Mouse (Mus musculus) lung, postnatal 0 days (tissue): ENCODE measurements around the gene Dnm3. TPM values are rescaled to one million over a fixed set of nuclear protein-coding genes. Genes with fewer than 3 reads are reported as not detected.

Experiments
- ATAC-seq: fragments of 200-750 bp; cut with Nextera tagmentation; 2 replicates; pipeline ENCODE4 v1.8.0; 2017; ENCODE audit warnings: moderate library complexity
- DNase-seq: peaks from one replicate; pipeline ENCODE4 v3.0.0-alpha.2; 2016; ENCODE audit warnings: low spot score
- H3K27ac ChIP-seq: fragments of 300-500 bp; sonication (generic); 2 replicates; pipeline ENCODE4 v1.5.1; 2014; ENCODE audit warnings: antibody characterized with exemption, mild to moderate bottlenecking, low read length, mixed read lengths
- H3K27me3 ChIP-seq: fragments of 300-500 bp; sonication (generic); replicated peaks from 2 replicates; pipeline ENCODE4 v1.6.1; 2014; ENCODE audit warnings: low read length, mixed read lengths; ENCODE audit not compliant: insufficient read depth
- H3K36me3 ChIP-seq: fragments of 300-500 bp; sonication (generic); 2 replicates; pipeline ENCODE4 v1.6.1; 2014; ENCODE audit warnings: low read length, mixed read lengths; ENCODE audit not compliant: insufficient read depth
- H3K4me1 ChIP-seq: fragments of 300-500 bp; sonication (generic); 2 replicates; pipeline ENCODE4 v1.6.1; 2014; ENCODE audit warnings: antibody characterized with exemption, low read depth, low read length, mixed read lengths; ENCODE audit not compliant: insufficient read depth
- H3K4me2 ChIP-seq: fragments of 300-500 bp; sonication (generic); replicated peaks from 2 replicates; pipeline ENCODE4 v1.6.1; 2014; ENCODE audit warnings: low read depth, mild to moderate bottlenecking, low read length, moderate library complexity, mixed read lengths
- H3K4me3 ChIP-seq: fragments of 300-500 bp; sonication (generic); 2 replicates; pipeline ENCODE4 v1.5.1; 2014; ENCODE audit warnings: low read depth, low read length
- H3K9ac ChIP-seq: fragments of 300-500 bp; sonication (generic); replicated peaks from 2 replicates; pipeline ENCODE4 v1.6.1; 2014; ENCODE audit warnings: low read depth, mild to moderate bottlenecking
- H3K9me3 ChIP-seq: fragments of 300-500 bp; sonication (generic); 2 replicates; pipeline ENCODE4 v1.6.1; 2016; ENCODE audit warnings: low read length, mixed read lengths
- CTCF ChIP-seq: IDR thresholded peaks from 2 replicates; pipeline ENCODE4 v1.5.1; 2016; ENCODE audit warnings: antibody characterized with exemption, mild to moderate bottlenecking
- EP300 ChIP-seq: IDR thresholded peaks from 2 replicates; pipeline ENCODE4 v1.6.1; 2016; ENCODE audit warnings: antibody characterized with exemption, mild to moderate bottlenecking, control low read depth
- WGBS: fragments of 180-500 bp; shearing (Covaris S2); extraction: QIAGEN DNeasy Blood & Tissue Kit; methylation state at CpG from one replicate; pipeline ENCODE4 v1.1.7; 2014; 5-methylcytosine and 5-hydroxymethylcytosine counted together
- polyA plus RNA-seq: library from polyadenylated mRNA; unstranded; fragments of >200 nt; fragmentation: Nextera tagmentation; extraction: Ambion mirVana; gene quantifications from 2 replicates; pipeline ENCODE4 v1.2.1, GENCODE M21; 2015

Gene Dnm3
- polyA plus RNA-seq, 1 experiment from 2014 or later = 3.4 TPM

- WGBS = 61% methylated on average over 7 of the region's 7 CpGs
- ATAC-seq = peak; percentile 52
- no peak for TF ChIP-seq CTCF
- no peak for TF ChIP-seq EP300
Observed at GRCm38 (mm10) chr1:162162677-162163076, 315.2 kb downstream of the Dnm3 start.

GRCm38 (mm10) chr1:162162249-162162648 lies 315.6 kb downstream of the Dnm3 start:
- Histone ChIP-seq H3K36me3 (no peaks in the 10 kb centered on the region), H3K4me2 (no peak overlapping the region), H3K27ac (no peak overlapping the region), H3K4me3 (no peak overlapping the region), H3K4me1 (no peaks in the 10 kb centered on the region), H3K9me3 (no peaks in the 10 kb centered on the region), H3K27me3 (no peaks in the 10 kb centered on the region), H3K9ac (no peak overlapping the region)
- DNase-seq (no peak), ATAC-seq (no peak)
- 41% methylated on average over 5 of the region's 5 CpGs for WGBS
- TF ChIP-seq EP300 (no peak), CTCF (no peak)

More at GRCm38 (mm10) chr1:162162677-162163076, 315.2 kb downstream of the Dnm3 start:
- Histone ChIP-seq H3K27me3 (no peaks in the 10 kb centered on the region), H3K36me3 (no peaks in the 10 kb centered on the region), H3K9ac (no peak overlapping the region), H3K4me3 (no peak overlapping the region), H3K4me2 (no peak overlapping the region), H3K27ac (no peak overlapping the region), H3K4me1 (no peaks in the 10 kb centered on the region), H3K9me3 (no peaks in the 10 kb centered on the region)
- peak; percentile 33 for DNase-seq

- H3K4me3 ChIP-seq = no peak overlapping the region
- H3K4me2 ChIP-seq = no peak overlapping the region
- ATAC-seq (no peak), DNase-seq (no peak)
- no peaks in the 10 kb centered on the region for H3K4me1 ChIP-seq
- no peaks in the 10 kb centered on the region for H3K9me3 ChIP-seq
- no peaks in the 10 kb centered on the region for H3K27me3 ChIP-seq
- WGBS = 43% methylated on average over 1 of the region's 1 CpGs
- TF ChIP-seq EP300 (no peak), CTCF (no peak)
- no peak overlapping the region for H3K27ac ChIP-seq
- no peak overlapping the region for H3K9ac ChIP-seq
- H3K36me3 ChIP-seq = no peaks in the 10 kb centered on the region
Observed at GRCm38 (mm10) chr1:162160718-162161117, 317.1 kb downstream of the Dnm3 start.

GRCm38 (mm10) chr1:162158486-162158885 lies 319.3 kb downstream of the Dnm3 start:
- Histone ChIP-seq H3K4me3 (no peak overlapping the region), H3K27me3 (no peaks in the 10 kb centered on the region), H3K27ac (no peak overlapping the region), H3K36me3 (no peaks in the 10 kb centered on the region), H3K4me2 (no peak overlapping the region), H3K9me3 (no peaks in the 10 kb centered on the region), H3K9ac (no peak overlapping the region), H3K4me1 (no peaks in the 10 kb centered on the region)
- DNase-seq (no peak), ATAC-seq (no peak)
- no peak for TF ChIP-seq EP300
- no peak for TF ChIP-seq CTCF
- WGBS = 83% methylated on average over 2 of the region's 2 CpGs

GRCm38 (mm10) chr1:162157659-162158058 lies 320.2 kb downstream of the Dnm3 start:
- Histone ChIP-seq H3K4me1 (no peaks in the 10 kb centered on the region), H3K36me3 (no peaks in the 10 kb centered on the region), H3K9me3 (no peaks in the 10 kb centered on the region), H3K27ac (no peak overlapping the region), H3K4me3 (no peak overlapping the region), H3K9ac (no peak overlapping the region), H3K4me2 (no peak overlapping the region), H3K27me3 (no peaks in the 10 kb centered on the region)
- WGBS = 72% methylated on average over 5 of the region's 5 CpGs
- ATAC-seq (no peak), DNase-seq (no peak)
- no peak for TF ChIP-seq CTCF
- no peak for TF ChIP-seq EP300

- DNase-seq = no peak
- 45% methylated on average over 5 of the region's 5 CpGs for WGBS
- TF ChIP-seq EP300 = no peak
- no peak for TF ChIP-seq CTCF
Observed at GRCm38 (mm10) chr1:162156873-162157272, 321.0 kb downstream of the Dnm3 start.

GRCm38 (mm10) chr1:162155546-162155945 lies 322.3 kb downstream of the Dnm3 start:
- DNase-seq (no peak), ATAC-seq (no peak)
- TF ChIP-seq EP300 = no peak
- no peak overlapping the region for H3K4me3 ChIP-seq
- no peak overlapping the region for H3K4me2 ChIP-seq
- H3K36me3 ChIP-seq = no peaks in the 10 kb centered on the region
- no peaks in the 10 kb centered on the region for H3K9me3 ChIP-seq
- no peak overlapping the region for H3K9ac ChIP-seq
- 65% methylated on average over 3 of the region's 3 CpGs for WGBS
- no peaks in the 10 kb centered on the region for H3K4me1 ChIP-seq
- no peak overlapping the region for H3K27ac ChIP-seq
- H3K27me3 ChIP-seq = no peaks in the 10 kb centered on the region

More at GRCm38 (mm10) chr1:162156873-162157272, 321.0 kb downstream of the Dnm3 start:
- Histone ChIP-seq H3K36me3 (no peaks in the 10 kb centered on the region), H3K27ac (no peak overlapping the region), H3K9me3 (no peaks in the 10 kb centered on the region), H3K4me3 (no peak overlapping the region), H3K4me2 (no peak overlapping the region), H3K27me3 (no peaks in the 10 kb centered on the region), H3K4me1 (no peaks in the 10 kb centered on the region), H3K9ac (no peak overlapping the region)
- ATAC-seq = no peak
